Mouse (Mus musculus) hindbrain, embryonic 11.5 days (tissue): ENCODE results near the gene Ppp2r5c. TPM values are rescaled to one million over a fixed set of nuclear protein-coding genes. Genes with fewer than 3 reads are reported as not detected.

Experiments
- ATAC-seq: fragments of 200-750 bp; cut with Nextera tagmentation; 2 replicates; pipeline ENCODE4 v1.8.0; 2017; ENCODE audit warnings: mild to moderate bottlenecking, moderate TSS enrichment, moderate library complexity; ENCODE audit not compliant: low FRiP score
- DNase-seq: peaks from one replicate; pipeline ENCODE4 v3.0.0-alpha.2; 2015; ENCODE audit warnings: low spot score
- H3K27ac ChIP-seq: fragments of 300-500 bp; sonication (generic); 2 replicates; pipeline ENCODE4 v1.5.1; 2014; ENCODE audit warnings: mild to moderate bottlenecking, low read depth, low read length
- H3K27me3 ChIP-seq: fragments of 300-500 bp; sonication (generic); 2 replicates; pipeline ENCODE4 v1.6.1; 2014; ENCODE audit warnings: mild to moderate bottlenecking, low read length, moderate library complexity, mixed read lengths; ENCODE audit not compliant: control insufficient read depth, insufficient read depth
- H3K36me3 ChIP-seq: fragments of 300-500 bp; sonication (generic); 2 replicates; pipeline ENCODE4 v1.6.1; 2014; ENCODE audit warnings: mild to moderate bottlenecking, low read length, moderate library complexity, mixed read lengths; ENCODE audit not compliant: control insufficient read depth, insufficient read depth
- H3K4me1 ChIP-seq: fragments of 300-500 bp; sonication (generic); replicated peaks from 2 replicates; pipeline ENCODE4 v1.6.1; 2014; ENCODE audit warnings: low read length, mixed read lengths; ENCODE audit not compliant: control insufficient read depth, insufficient read depth
- H3K4me2 ChIP-seq: fragments of 300-500 bp; sonication (generic); replicated peaks from 2 replicates; pipeline ENCODE4 v1.6.1; 2014; ENCODE audit warnings: mild to moderate bottlenecking, low read depth, low read length
- H3K4me3 ChIP-seq: fragments of 300-500 bp; sonication (generic); 2 replicates; pipeline ENCODE4 v1.5.1; 2014; ENCODE audit warnings: low read depth, low read length
- H3K9ac ChIP-seq: fragments of 300-500 bp; sonication (generic); 2 replicates; pipeline ENCODE4 v1.6.1; 2014; ENCODE audit warnings: low read depth, low read length
- H3K9me3 ChIP-seq: fragments of 300-500 bp; sonication (generic); 2 replicates; pipeline ENCODE4 v1.6.1; 2016; ENCODE audit warnings: low read length; ENCODE audit not compliant: control insufficient read depth
- WGBS: fragments of 180-500 bp; shearing (Covaris S2); extraction: QIAGEN DNeasy Blood & Tissue Kit; methylation state at CpG from one replicate; pipeline ENCODE4 v1.1.7; 2014; 5-methylcytosine and 5-hydroxymethylcytosine counted together
- polyA plus RNA-seq: library from polyadenylated mRNA; unstranded; fragments of >200 nt; fragmentation: Nextera tagmentation; extraction: Ambion mirVana; gene quantifications from 2 replicates; pipeline ENCODE4 v1.2.1, GENCODE M21; 2014

Gene Ppp2r5c
- polyA plus RNA-seq, 1 experiment from 2014 or later, result 162 TPM

GRCm38 (mm10) chr12:110556861-110557628 is 110.1 kb downstream of the Ppp2r5c start:
- H3K36me3 ChIP-seq, result peaks cover 12% of the 10 kb centered on the region
- H3K27ac ChIP-seq, result no peak overlapping the region
- H3K4me2 ChIP-seq, result no peak overlapping the region
- H3K4me3 ChIP-seq, result no peak overlapping the region
- no peaks in the 10 kb centered on the region for H3K9me3 ChIP-seq
- DNase-seq (no peak), ATAC-seq (no peak)
- no peaks in the 10 kb centered on the region for H3K4me1 ChIP-seq
- H3K27me3 ChIP-seq, result no peaks in the 10 kb centered on the region
- WGBS, result 89% methylated on average over 18 of the region's 18 CpGs
- H3K9ac ChIP-seq, result no peak overlapping the region

- H3K36me3 ChIP-seq, result peaks cover 9% of the 10 kb centered on the region
- no peaks in the 10 kb centered on the region for H3K4me1 ChIP-seq
- DNase-seq, result no peak
- H3K9ac ChIP-seq, result no peak overlapping the region
- H3K27ac ChIP-seq, result no peak overlapping the region
- 95% methylated on average over 7 of the region's 7 CpGs for WGBS
- no peaks in the 10 kb centered on the region for H3K27me3 ChIP-seq
- no peak overlapping the region for H3K4me3 ChIP-seq
- H3K9me3 ChIP-seq, result no peaks in the 10 kb centered on the region
- H3K4me2 ChIP-seq, result no peak overlapping the region
- ATAC-seq, result no peak
These were observed 111.3 kb downstream of the Ppp2r5c start for GRCm38 (mm10) chr12:110558175-110558574.

GRCm38 (mm10) chr12:110563383-110563782 is 116.5 kb downstream of the Ppp2r5c start:
- Histone ChIP-seq H3K9ac (no peak overlapping the region), H3K27me3 (no peaks in the 10 kb centered on the region), H3K9me3 (no peaks in the 10 kb centered on the region), H3K36me3 (peaks cover 2% of the 10 kb centered on the region; the same call in 1 of the 2 replicates), H3K4me2 (no peak overlapping the region), H3K4me1 (no peaks in the 10 kb centered on the region), H3K4me3 (no peak overlapping the region), H3K27ac (no peak overlapping the region)
- no peak for ATAC-seq
- DNase-seq, result no peak
- WGBS, result 92% methylated on average over 11 of the region's 11 CpGs

- 0 out of 2 replicates have a peak, but pooled peaks cover 2% of the 10 kb centered on the region for H3K36me3 ChIP-seq
These were observed 117.9 kb downstream of the Ppp2r5c start for GRCm38 (mm10) chr12:110564848-110565247.

GRCm38 (mm10) chr12:110566366-110566765 is 119.4 kb downstream of the Ppp2r5c start:
- Histone ChIP-seq H3K27me3 (no peaks in the 10 kb centered on the region), H3K9ac (no peak overlapping the region), H3K27ac (no peak overlapping the region), H3K4me3 (no peak overlapping the region), H3K9me3 (no peaks in the 10 kb centered on the region), H3K4me1 (no peaks in the 10 kb centered on the region), H3K36me3 (0 out of 2 replicates have a peak, but pooled peaks cover 2% of the 10 kb centered on the region), H3K4me2 (no peak overlapping the region)
- WGBS, result 93% methylated on average over 9 of the region's 9 CpGs
- DNase-seq (no peak), ATAC-seq (no peak)

More at GRCm38 (mm10) chr12:110564848-110565247, 117.9 kb downstream of the Ppp2r5c start:
- no peak overlapping the region for H3K27ac ChIP-seq
- DNase-seq (no peak), ATAC-seq (no peak)
- H3K9ac ChIP-seq, result no peak overlapping the region
- no peaks in the 10 kb centered on the region for H3K27me3 ChIP-seq
- WGBS, result 96% methylated on average over 11 of the region's 11 CpGs
- no peaks in the 10 kb centered on the region for H3K4me1 ChIP-seq
- H3K4me3 ChIP-seq, result no peak overlapping the region
- H3K4me2 ChIP-seq, result no peak overlapping the region
- H3K9me3 ChIP-seq, result no peaks in the 10 kb centered on the region

GRCm38 (mm10) chr12:110571050-110571449 is 124.1 kb downstream of the Ppp2r5c start:
- Histone ChIP-seq H3K4me1 (no peaks in the 10 kb centered on the region), H3K27ac (no peak overlapping the region), H3K27me3 (no peaks in the 10 kb centered on the region), H3K9ac (no peak overlapping the region), H3K9me3 (no peaks in the 10 kb centered on the region), H3K36me3 (no peaks in the 10 kb centered on the region; the same call in 1 of the 2 replicates), H3K4me3 (no peak overlapping the region), H3K4me2 (no peak overlapping the region)
- ATAC-seq (no peak), DNase-seq (no peak)
- 95% methylated on average over 10 of the region's 10 CpGs for WGBS

- DNase-seq (no peak), ATAC-seq (no peak)
- Histone ChIP-seq H3K9ac (no peak overlapping the region), H3K9me3 (no peaks in the 10 kb centered on the region), H3K36me3 (no peaks in the 10 kb centered on the region; the same call in 1 of the 2 replicates), H3K4me2 (no peak overlapping the region), H3K4me3 (no peak overlapping the region), H3K27ac (no peak overlapping the region), H3K27me3 (no peaks in the 10 kb centered on the region), H3K4me1 (no peaks in the 10 kb centered on the region)
- WGBS, result 96% methylated on average over 4 of the region's 4 CpGs
These were observed 125.4 kb downstream of the Ppp2r5c start for GRCm38 (mm10) chr12:110572351-110572750.

- Histone ChIP-seq H3K27me3 (no peaks in the 10 kb centered on the region), H3K27ac (no peak overlapping the region), H3K4me2 (no peak overlapping the region), H3K9ac (no peak overlapping the region), H3K9me3 (no peaks in the 10 kb centered on the region), H3K4me3 (no peak overlapping the region), H3K36me3 (no peaks in the 10 kb centered on the region; the same call in 1 of the 2 replicates), H3K4me1 (no peaks in the 10 kb centered on the region)
- ATAC-seq (no peak), DNase-seq (no peak)
- 95% methylated on average over 8 of the region's 8 CpGs for WGBS
These were observed 126.7 kb downstream of the Ppp2r5c start for GRCm38 (mm10) chr12:110573635-110574034.

GRCm38 (mm10) chr12:110575926-110576325 is 129.0 kb downstream of the Ppp2r5c start:
- Histone ChIP-seq H3K4me2 (no peak overlapping the region), H3K9me3 (no peaks in the 10 kb centered on the region), H3K27ac (no peak overlapping the region), H3K4me3 (no peak overlapping the region), H3K36me3 (no peaks in the 10 kb centered on the region; the same call in 1 of the 2 replicates), H3K4me1 (no peaks in the 10 kb centered on the region), H3K27me3 (no peaks in the 10 kb centered on the region), H3K9ac (no peak overlapping the region)
- ATAC-seq, result no peak
- DNase-seq, result no peak
- WGBS, result 85% methylated on average over 4 of the region's 4 CpGs
